Mouse (Mus musculus) liver, embryonic 14.5 days (tissue): ENCODE measurements around the gene Proser1. TPM values are rescaled to one million over a fixed set of nuclear protein-coding genes. Genes with fewer than 3 reads are reported as not detected.
A peak's percentile ranks its signal among the peaks of the same experiment; 100 is the strongest.

Experiments
- ATAC-seq: fragments of 200-750 bp; cut with Nextera tagmentation; 2 replicates; pipeline ENCODE4 v1.8.0; 2017; ENCODE audit warnings: moderate number of reproducible peaks, mild to moderate bottlenecking, moderate library complexity; ENCODE audit not compliant: insufficient read depth
- DNase-seq, 3 experiments: peaks; one replicate each; pipeline ENCODE4 v3.0.0-alpha.2; 2012 to 2013; ENCODE audit warnings: low read depth in 3 of 3, low spot score in 3 of 3
- H3K27ac ChIP-seq: fragments of 300-500 bp; sonication (generic); 2 replicates; pipeline ENCODE4 v1.5.1; 2014; ENCODE audit warnings: moderate library complexity, mild to moderate bottlenecking, control low read depth, inconsistent platforms
- H3K27me3 ChIP-seq: fragments of 300-500 bp; sonication (generic); 2 replicates; pipeline ENCODE4 v1.6.1; 2014; ENCODE audit warnings: mild to moderate bottlenecking, low read length, moderate library complexity; ENCODE audit not compliant: control insufficient read depth, insufficient read depth
- H3K36me3 ChIP-seq: fragments of 300-500 bp; sonication (generic); replicated peaks from 2 replicates; pipeline ENCODE4 v1.6.1; 2014; ENCODE audit warnings: low read depth; ENCODE audit not compliant: control insufficient read depth, insufficient read depth
- H3K4me1 ChIP-seq, 2 experiments: fragments of 200-500 bp in 1 of 2; fragments of 300-500 bp in 1 of 2; sonication (generic) in 1 of 2; replicated peaks; 2 replicates each; pipeline ENCODE4 v1.6.1; 2012 to 2014; ENCODE audit warnings: antibody characterized with exemption in 1 of 2, inconsistent platforms in 1 of 2, low read length in 1 of 2; ENCODE audit not compliant: control insufficient read depth in 2 of 2, insufficient read depth in 2 of 2
- H3K4me2 ChIP-seq: fragments of 300-500 bp; sonication (generic); 2 replicates; pipeline ENCODE4 v1.6.1; 2014; ENCODE audit warnings: low read depth, mild to moderate bottlenecking, control low read depth, moderate library complexity
- H3K4me3 ChIP-seq, 2 experiments: fragments of 200-500 bp in 1 of 2; fragments of 300-500 bp in 1 of 2; sonication (generic) in 1 of 2; 2 replicates each; pipeline ENCODE4 v1.5.1; 2012 to 2014; ENCODE audit warnings: low read depth in 2 of 2, low read length in 2 of 2, mild to moderate bottlenecking in 2 of 2, control low read depth in 1 of 2, inconsistent platforms in 1 of 2, moderate library complexity in 1 of 2; ENCODE audit not compliant: insufficient read depth in 1 of 2
- H3K9ac ChIP-seq: fragments of 300-500 bp; sonication (generic); replicated peaks from 2 replicates; pipeline ENCODE4 v1.6.1; 2014; ENCODE audit warnings: mild to moderate bottlenecking, control low read depth, moderate library complexity
- H3K9me3 ChIP-seq: fragments of 300-500 bp; sonication (generic); 2 replicates; pipeline ENCODE4 v1.6.1; 2016; ENCODE audit warnings: low read length, mixed read lengths; ENCODE audit not compliant: control insufficient read depth
- CTCF ChIP-seq: IDR thresholded peaks from 2 replicates; pipeline ENCODE4 v1.5.1; 2016; ENCODE audit warnings: antibody characterized with exemption, low read depth, control low read depth
- EP300 ChIP-seq: IDR thresholded peaks from 2 replicates; pipeline ENCODE4 v1.6.1; 2016; ENCODE audit warnings: antibody characterized with exemption, low read depth
- WGBS: fragments of 180-500 bp; shearing (Covaris S2); extraction: QIAGEN DNeasy Blood & Tissue Kit; methylation state at CpG from one replicate; pipeline ENCODE4 v1.1.7; 2014; ENCODE audit not compliant: insufficient replicate concordance; 5-methylcytosine and 5-hydroxymethylcytosine counted together
- polyA plus RNA-seq, 2 experiments: library from polyadenylated mRNA; depleted of rRNA in 1 of 2; stranded (reverse) in 1 of 2; unstranded in 1 of 2; fragments of >200 nt; fragmentation: Nextera tagmentation in 1 of 2; extraction: Ambion mirVana in 1 of 2; gene quantifications; 2 replicates each; pipeline versions ENCODE4 v1.2.1 to v1.2.3; 2012 to 2014

Gene Proser1
- polyA plus RNA-seq, 2 experiments, result 2.5 to 3.3 TPM

- peaks cover 19% of the 10 kb centered on the region for H3K36me3 ChIP-seq
- no peak overlapping the region for H3K4me2 ChIP-seq
- TF ChIP-seq EP300, result no peak
- no peak for TF ChIP-seq CTCF
- no peak for ATAC-seq
- H3K9ac ChIP-seq, result no peak overlapping the region
- DNase-seq, result no peak
- H3K9me3 ChIP-seq, result no peaks in the 10 kb centered on the region
- no peak overlapping the region for H3K27ac ChIP-seq
- WGBS, result 71% methylated on average over 5 of the region's 5 CpGs
- H3K4me1 ChIP-seq, result peaks cover 6 to 10% of the 10 kb centered on the region in 2 experiments; a peak in 3 of 4 replicates
- no peak overlapping the region for H3K4me3 ChIP-seq
- no peaks in the 10 kb centered on the region for H3K27me3 ChIP-seq
Measured at GRCm38 (mm10) chr3:53469650-53470049, 6.2 kb downstream of the Proser1 start.

- TF ChIP-seq CTCF (no peak), EP300 (no peak)
- no peaks in the 10 kb centered on the region for H3K27me3 ChIP-seq
- H3K4me3 ChIP-seq, result no peak overlapping the region
- no peak overlapping the region for H3K9ac ChIP-seq
- H3K4me2 ChIP-seq, result no peak overlapping the region
- H3K9me3 ChIP-seq, result no peaks in the 10 kb centered on the region
- no peak for DNase-seq
- H3K27ac ChIP-seq, result no peak overlapping the region
- H3K4me1 ChIP-seq, result peaks cover 0 to 6% of the 10 kb centered on the region in 2 experiments; a peak in 1 of 4 replicates
- WGBS, result 85% methylated on average over 5 of the region's 5 CpGs
- no peak for ATAC-seq
- H3K36me3 ChIP-seq, result peaks cover 31% of the 10 kb centered on the region
Measured at GRCm38 (mm10) chr3:53472061-53472460, 8.6 kb downstream of the Proser1 start.

- Histone ChIP-seq H3K27ac (no peak overlapping the region), H3K36me3 (peaks cover 31% of the 10 kb centered on the region), H3K9ac (no peak overlapping the region), H3K27me3 (no peaks in the 10 kb centered on the region), H3K4me3 (no peak overlapping the region), H3K4me2 (no peak overlapping the region), H3K4me1 (peaks cover 0 to 2% of the 10 kb centered on the region in 2 experiments; a peak in 1 of 4 replicates), H3K9me3 (no peaks in the 10 kb centered on the region)
- DNase-seq (no peak), ATAC-seq (no peak)
- WGBS, result 66% methylated on average over 4 of the region's 4 CpGs
- no peak for TF ChIP-seq CTCF
- no peak for TF ChIP-seq EP300
Measured at GRCm38 (mm10) chr3:53474179-53474578, 10.7 kb downstream of the Proser1 start.

- peak; percentile 70 for TF ChIP-seq CTCF
- no peak for TF ChIP-seq EP300
- no peak for DNase-seq
- no peak overlapping the region for H3K4me2 ChIP-seq
- H3K36me3 ChIP-seq, result peaks cover 31% of the 10 kb centered on the region
- H3K4me3 ChIP-seq, result no peak overlapping the region
- no peaks in the 10 kb centered on the region for H3K4me1 ChIP-seq
- no peak overlapping the region for H3K9ac ChIP-seq
- H3K27me3 ChIP-seq, result no peaks in the 10 kb centered on the region
- H3K27ac ChIP-seq, result no peak overlapping the region
- no peak for ATAC-seq
- H3K9me3 ChIP-seq, result no peaks in the 10 kb centered on the region
- WGBS, result 43% methylated on average over 6 of the region's 6 CpGs
Measured at GRCm38 (mm10) chr3:53475889-53476288, 12.4 kb downstream of the Proser1 start.

- no peak overlapping the region for H3K4me3 ChIP-seq
- H3K9ac ChIP-seq, result no peak overlapping the region
- no peaks in the 10 kb centered on the region for H3K9me3 ChIP-seq
- ATAC-seq (no peak), DNase-seq (no peak)
- 86% methylated on average over 17 of the region's 17 CpGs for WGBS
- no peak overlapping the region for H3K27ac ChIP-seq
- no peaks in the 10 kb centered on the region for H3K27me3 ChIP-seq
- no peaks in the 10 kb centered on the region for H3K4me1 ChIP-seq
- H3K4me2 ChIP-seq, result no peak overlapping the region
- TF ChIP-seq CTCF (no peak), EP300 (no peak)
- H3K36me3 ChIP-seq, result peaks cover 22% of the 10 kb centered on the region
Measured at GRCm38 (mm10) chr3:53477468-53477867, 14.0 kb downstream of the Proser1 start.
